Mouse (Mus musculus) heart, adult 2 months (tissue): ENCODE measurements around the gene Slc6a21.

Experiments used
- CTCF ChIP-seq: fragments of 200-600 bp; IDR thresholded peaks from 2 replicates; pipeline ENCODE4 v1.8.1; 2022; ENCODE audit warnings: antibody characterized with exemption, mild to moderate bottlenecking, moderate library complexity
- POLR2A ChIP-seq: fragments of 200-500 bp; IDR thresholded peaks from 2 replicates; pipeline ENCODE4 v1.6.1; 2011; ENCODE audit warnings: mild to moderate bottlenecking, low read depth, low read length, control low read depth; ENCODE audit not compliant: insufficient read depth

- TF ChIP-seq CTCF: no peak
- no peak for TF ChIP-seq POLR2A
Observed at GRCm38 (mm10) chr7:45229459-45230203, 47.7 kb upstream of the Slc6a21 start.
